Mouse (Mus musculus) CH12.LX (cell line): ENCODE measurements at regions not wholly inside any gene's neighbourhood (a gene's known extent, or its start where the extent isn't known, plus 50 kb on each side); places are given as distances from the start of the nearest gene placed in this dataset.

Source experiments
- DNase-seq: peaks from one replicate; pipeline ENCODE4 v3.0.0-alpha.2; 2013; ENCODE audit errors: extremely low read depth
- H3K27ac ChIP-seq: 2 replicates; pipeline ENCODE4 v1.5.1; 2012; ENCODE audit warnings: low read depth, mild to moderate bottlenecking, control low read depth, moderate library complexity; ENCODE audit not compliant: insufficient read depth
- H3K27me3 ChIP-seq: replicated peaks from 2 replicates; pipeline ENCODE3; 2012; ENCODE audit warnings: inconsistent platforms
- H3K36me3 ChIP-seq, 2 experiments: replicated peaks in 1 of 2; 2 replicates each; pipeline versions ENCODE3 to v1.6.1; 2012; ENCODE audit warnings: inconsistent platforms in 1 of 2, low read length in 1 of 2, mild to moderate bottlenecking in 1 of 2, mixed read lengths in 1 of 2, moderate library complexity in 1 of 2; ENCODE audit not compliant: control insufficient read depth in 1 of 2, insufficient read depth in 1 of 2
- H3K4me1 ChIP-seq, 2 experiments: 2 replicates each; pipeline ENCODE4 v1.6.1; 2012; ENCODE audit warnings: inconsistent platforms in 1 of 2, moderate library complexity in 1 of 2; ENCODE audit not compliant: insufficient read depth in 2 of 2, control insufficient read depth in 1 of 2
- H3K4me2 ChIP-seq: 2 replicates; pipeline ENCODE4 v1.6.1; 2012; ENCODE audit warnings: low read depth, mild to moderate bottlenecking, control low read depth; ENCODE audit not compliant: poor library complexity, insufficient read depth, severe bottlenecking
- H3K4me3 ChIP-seq, 3 experiments: fragments of 150-350 bp in 1 of 3; sonication (generic) in 1 of 3; replicated peaks in 1 of 3; 2 replicates each; pipeline versions ENCODE3 to v1.5.1; 2011 to 2012; ENCODE audit warnings: low read depth in 2 of 3, low read length in 2 of 3, mild to moderate bottlenecking in 2 of 3, moderate library complexity in 2 of 3, control low read depth in 1 of 3, improper control_type of control experiment in 1 of 3, inconsistent platforms in 1 of 3, mixed read lengths in 1 of 3; ENCODE audit not compliant: poor library complexity in 1 of 3
- H3K79me2 ChIP-seq: replicated peaks from 2 replicates; pipeline ENCODE4 v1.6.1; 2012; ENCODE audit warnings: mild to moderate bottlenecking, moderate library complexity; ENCODE audit not compliant: control insufficient read depth, poor library complexity, insufficient read depth, severe bottlenecking; ENCODE audit errors: extremely low read depth
- H3K9ac ChIP-seq: 2 replicates; pipeline ENCODE4 v1.6.1; 2012; ENCODE audit warnings: low read depth, mild to moderate bottlenecking, control low read depth, moderate library complexity; ENCODE audit not compliant: insufficient read depth
- H3K9me3 ChIP-seq: replicated peaks from 2 replicates; pipeline ENCODE3; 2012; ENCODE audit warnings: low read length, inconsistent platforms, mixed read lengths
- BHLHE40 ChIP-seq: IDR thresholded peaks from 2 replicates; pipeline ENCODE4 v1.6.1; 2011; ENCODE audit warnings: mild to moderate bottlenecking, low read depth, low read length, improper control_type of control experiment
- CHD1 ChIP-seq: IDR thresholded peaks from 2 replicates; pipeline ENCODE4 v1.6.1; 2012; ENCODE audit warnings: low read depth, low read length, improper control_type of control experiment, inconsistent platforms
- CHD2 ChIP-seq: IDR thresholded peaks from 2 replicates; pipeline ENCODE4 v1.6.1; 2011; ENCODE audit warnings: low read length, improper control_type of control experiment
- CTCF ChIP-seq, 2 experiments: IDR thresholded peaks in 1 of 2; conservative IDR thresholded peaks in 1 of 2; 2 replicates each; pipeline ENCODE4 v1.5.1; 2011 to 2012; ENCODE audit warnings: low read depth in 2 of 2, low read length in 2 of 2, improper control_type of control experiment in 1 of 2, inconsistent platforms in 1 of 2, mild to moderate bottlenecking in 1 of 2, moderate library complexity in 1 of 2
- EP300 ChIP-seq: IDR thresholded peaks from 2 replicates; pipeline ENCODE4 v1.6.1; 2011; ENCODE audit warnings: low read length, improper control_type of control experiment
- ETS1 ChIP-seq: conservative IDR thresholded peaks from 2 replicates; pipeline ENCODE4 v1.6.1; 2012; ENCODE audit warnings: low read depth, mild to moderate bottlenecking, inconsistent platforms, low read length, improper control_type of control experiment, moderate library complexity
- GABPA ChIP-seq: IDR thresholded peaks from 2 replicates; pipeline ENCODE4 v1.6.1; 2012; ENCODE audit warnings: low read depth, low read length, improper control_type of control experiment, inconsistent platforms; ENCODE audit not compliant: insufficient replicate concordance
- HCFC1 ChIP-seq: IDR thresholded peaks from 2 replicates; pipeline ENCODE4 v1.6.1; 2012; ENCODE audit warnings: low read depth, mild to moderate bottlenecking, inconsistent platforms, low read length, improper control_type of control experiment
- JUN ChIP-seq: IDR thresholded peaks from 2 replicates; pipeline ENCODE4 v1.6.1; 2011; ENCODE audit warnings: low read depth, mild to moderate bottlenecking, low read length, improper control_type of control experiment, moderate library complexity; ENCODE audit not compliant: insufficient read depth
- KAT2A ChIP-seq: IDR thresholded peaks from 2 replicates; pipeline ENCODE4 v1.6.1; 2012; ENCODE audit warnings: low read length, improper control_type of control experiment, inconsistent platforms; ENCODE audit not compliant: insufficient replicate concordance
- MAX ChIP-seq: IDR thresholded peaks from 2 replicates; pipeline ENCODE4 v1.6.1; 2011; ENCODE audit warnings: low read length, improper control_type of control experiment
- NELFE ChIP-seq: IDR thresholded peaks from 2 replicates; pipeline ENCODE4 v1.6.1; 2011; ENCODE audit warnings: low read depth, low read length, improper control_type of control experiment
- POLR2A ChIP-seq: IDR thresholded peaks from 2 replicates; pipeline ENCODE4 v1.6.1; 2011; ENCODE audit warnings: low read depth, mild to moderate bottlenecking, improper control_type of control experiment, low read length
- POLR2AphosphoS2 ChIP-seq: IDR thresholded peaks from 2 replicates; pipeline ENCODE4 v1.6.1; 2011; ENCODE audit warnings: low read depth, low read length, improper control_type of control experiment
- RAD21 ChIP-seq: IDR thresholded peaks from 2 replicates; pipeline ENCODE4 v1.6.1; 2011; ENCODE audit warnings: low read depth, mild to moderate bottlenecking, low read length, improper control_type of control experiment, moderate library complexity
- RCOR1 ChIP-seq: conservative IDR thresholded peaks from 2 replicates; pipeline ENCODE4 v1.6.1; 2012; ENCODE audit warnings: low read depth, mild to moderate bottlenecking, inconsistent platforms, low read length, improper control_type of control experiment
- TCF12 ChIP-seq: IDR thresholded peaks from 2 replicates; pipeline ENCODE4 v1.6.1; 2014; ENCODE audit warnings: low read depth, mild to moderate bottlenecking, inconsistent platforms, low read length, improper control_type of control experiment
- ZC3H11A ChIP-seq: IDR thresholded peaks from 2 replicates; pipeline ENCODE4 v1.6.1; 2012; ENCODE audit warnings: low read depth, mild to moderate bottlenecking, inconsistent platforms, low read length, improper control_type of control experiment
- ZMIZ1 ChIP-seq: IDR thresholded peaks from 2 replicates; pipeline ENCODE4 v1.6.1; 2012; ENCODE audit warnings: low read depth, mild to moderate bottlenecking, inconsistent platforms, low read length, improper control_type of control experiment
- ZNF384 ChIP-seq: IDR thresholded peaks from 2 replicates; pipeline ENCODE4 v1.6.1; 2012; ENCODE audit warnings: low read depth, low read length, improper control_type of control experiment, inconsistent platforms
- dilution Hi-C: fragments of 300-500 bp; cut with MboI; formaldehyde crosslinking; loops from 2 replicates; pipeline ENCODE4 v1.14.3; 2020; ENCODE audit warnings: low sequenced_read_pairs; ENCODE audit not compliant: extremely low pct_unique_long_range_greater_than_20kb, extremely low pct_ligation_motif_present
- in situ Hi-C: fragments of 300-500 bp; cut with MboI; formaldehyde crosslinking; loops from 3 replicates; pipeline ENCODE4 v1.14.3; 2019; ENCODE audit warnings: low sequenced_read_pairs, low pct_ligation_motif_present, low pct_unique_long_range_greater_than_20kb, mixed read lengths

GRCm38 (mm10) chr6:140161482-140161881 is 120.2 kb upstream of the Plcz1 start:
- dilution Hi-C loops = no loop called here
- peaks cover 84% of the 10 kb centered on the region for H3K9me3 ChIP-seq
- TF ChIP-seq POLR2A (no peak), CHD1 (no peak), RAD21 (no peak), ZC3H11A (no peak)

GRCm38 (mm10) chr6:140160946-140161345 is 119.7 kb upstream of the Plcz1 start:
- no peak overlapping the region for H3K4me3 ChIP-seq
- TF ChIP-seq ZNF384 (no peak), GABPA (no peak), CTCF (conservative IDR thresholded peaks at IDR 0.05 in 1 of 2, IDR thresholded peaks at IDR 0.05 in 1 of 2; ENCODE audit: low read depth in 2 of 2, low read length in 2 of 2) (no peak), EP300 (no peak), ZMIZ1 (no peak), CHD2 (no peak), POLR2AphosphoS2 (no peak), HCFC1 (no peak), RAD21 (no peak), JUN (no peak), KAT2A (no peak), BHLHE40 (no peak), ETS1 (no peak)
- no peaks in the 10 kb centered on the region for H3K79me2 ChIP-seq
- DNase-seq = no peak
- no peaks in the 10 kb centered on the region for H3K4me1 ChIP-seq
- H3K27me3 ChIP-seq = no peaks in the 10 kb centered on the region
- H3K36me3 ChIP-seq = no peaks in the 10 kb centered on the region
- no peak overlapping the region for H3K4me2 ChIP-seq
- H3K27ac ChIP-seq = no peak overlapping the region
- H3K9me3 ChIP-seq = peaks cover 80% of the 10 kb centered on the region
- H3K9ac ChIP-seq = no peak overlapping the region
- in situ Hi-C loops (no loop called here), dilution Hi-C loops (no loop called here)

More at GRCm38 (mm10) chr6:140161482-140161881, 120.2 kb upstream of the Plcz1 start:
- Histone ChIP-seq H3K4me3 (no peak overlapping the region), H3K79me2 (no peaks in the 10 kb centered on the region), H3K27ac (no peak overlapping the region), H3K4me2 (no peak overlapping the region), H3K4me1 (no peaks in the 10 kb centered on the region), H3K9ac (no peak overlapping the region), H3K36me3 (no peaks in the 10 kb centered on the region), H3K27me3 (no peaks in the 10 kb centered on the region)
- in situ Hi-C loops = no loop called here
- DNase-seq = no peak

GRCm38 (mm10) chr6:140158986-140159385 is 117.7 kb upstream of the Plcz1 start:
- no peaks in the 10 kb centered on the region for H3K36me3 ChIP-seq
- no peak overlapping the region for H3K9ac ChIP-seq
- dilution Hi-C loops = no loop called here
- in situ Hi-C loops = no loop called here
- H3K79me2 ChIP-seq = no peaks in the 10 kb centered on the region
- no peak overlapping the region for H3K4me2 ChIP-seq
- no peak for TF ChIP-seq POLR2A
- TF ChIP-seq POLR2AphosphoS2 = no peak
- TF ChIP-seq ZNF384 = no peak
- TF ChIP-seq CHD1 = no peak
- TF ChIP-seq RCOR1 = no peak
- TF ChIP-seq RAD21 = no peak
- no peak for TF ChIP-seq HCFC1
- no peak for TF ChIP-seq MAX
- TF ChIP-seq NELFE = no peak
- TF ChIP-seq TCF12 = no peak
- DNase-seq = no peak
- H3K4me3 ChIP-seq = no peak overlapping the region
- no peaks in the 10 kb centered on the region for H3K4me1 ChIP-seq
- H3K27me3 ChIP-seq = no peaks in the 10 kb centered on the region
- no peak overlapping the region for H3K27ac ChIP-seq
- H3K9me3 ChIP-seq = peaks cover 73% of the 10 kb centered on the region
